Mouse (Mus musculus) yolk sac, embryonic 10.5 days (tissue): ENCODE measurements at regions not wholly inside any gene's neighbourhood (a gene's known extent, or its start where the extent isn't known, plus 50 kb on each side); places are given as distances from the start of the nearest gene placed in this dataset.
"Not testable (repeated sequence)": the region's sequence is repeated elsewhere in the genome, so short reads cannot be mapped to it uniquely, and the experiment has no call there.

Source experiments
- DNase-seq: peaks from one replicate; pipeline ENCODE4 v3.0.0-alpha.2; 2017; ENCODE audit warnings: low spot score

DNA sequence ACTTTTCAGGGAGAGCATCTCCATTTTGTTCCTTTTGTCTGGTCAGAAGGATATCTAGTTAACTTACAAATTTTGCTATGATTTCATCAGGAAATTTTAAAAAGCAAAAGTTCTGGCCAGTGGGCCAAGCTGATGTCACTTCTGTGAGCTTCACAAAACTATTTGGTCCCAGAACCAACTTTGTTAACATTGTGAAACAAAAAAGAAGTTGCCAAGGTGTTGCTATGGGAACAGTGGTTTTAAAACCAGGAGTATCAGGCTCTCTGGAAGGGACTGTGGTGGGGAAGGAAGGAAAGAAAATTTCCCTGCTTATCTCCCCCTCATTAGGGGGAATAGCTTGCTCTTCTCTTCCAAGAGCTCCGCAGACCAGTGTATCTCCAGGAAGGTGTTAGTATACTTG is 416.8 kb upstream of the Auts2 start:
- no peak for DNase-seq

DNA sequence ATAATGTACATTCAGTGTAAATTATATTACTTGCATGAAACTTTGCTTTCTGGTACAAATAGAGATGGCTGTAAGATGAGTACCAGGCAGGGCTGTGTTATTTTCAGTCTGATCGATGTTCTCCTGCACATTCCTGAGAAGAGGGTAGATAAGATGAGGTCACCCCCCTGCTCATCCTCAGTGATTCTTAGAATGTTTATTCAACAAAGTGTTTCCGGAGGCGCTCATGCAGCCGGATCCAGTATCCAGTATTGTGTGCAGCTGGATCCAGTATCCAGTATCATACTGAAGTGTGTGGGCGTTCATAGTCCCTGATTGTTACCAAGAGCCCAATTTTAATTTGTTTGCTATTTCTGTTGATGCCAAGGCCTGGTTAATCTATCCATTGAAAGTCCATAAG is 413.0 kb upstream of the Auts2 start:
- peak; percentile 20 for DNase-seq

GRCm38 (mm10) chr5:132955051-132955450 is 411.9 kb upstream of the Auts2 start:
- no peak for DNase-seq

GRCm38 (mm10) chr5:132933439-132933980 is 390.4 kb upstream of the Auts2 start:
- no peak for DNase-seq

DNA sequence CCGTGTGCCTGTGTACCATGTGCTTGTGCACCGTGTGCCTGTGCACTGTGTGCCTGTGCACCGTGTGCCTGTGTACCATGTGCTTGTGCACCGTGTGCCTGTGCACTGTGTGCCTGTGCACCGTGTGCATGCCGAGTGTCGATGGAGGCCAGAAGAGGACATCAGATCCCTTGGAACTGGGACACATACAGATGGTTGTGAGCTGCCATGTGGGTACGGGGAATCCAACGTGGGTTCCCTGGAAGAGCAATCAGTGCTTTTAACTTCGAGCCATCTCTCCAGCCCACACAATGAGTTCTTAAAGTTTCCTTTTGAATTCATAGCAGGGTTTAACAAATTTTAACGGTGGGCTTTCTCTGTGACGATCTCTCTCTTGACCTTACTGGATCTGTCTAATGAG is 386.8 kb upstream of the Auts2 start:
- not testable (repeated sequence) for DNase-seq

DNA sequence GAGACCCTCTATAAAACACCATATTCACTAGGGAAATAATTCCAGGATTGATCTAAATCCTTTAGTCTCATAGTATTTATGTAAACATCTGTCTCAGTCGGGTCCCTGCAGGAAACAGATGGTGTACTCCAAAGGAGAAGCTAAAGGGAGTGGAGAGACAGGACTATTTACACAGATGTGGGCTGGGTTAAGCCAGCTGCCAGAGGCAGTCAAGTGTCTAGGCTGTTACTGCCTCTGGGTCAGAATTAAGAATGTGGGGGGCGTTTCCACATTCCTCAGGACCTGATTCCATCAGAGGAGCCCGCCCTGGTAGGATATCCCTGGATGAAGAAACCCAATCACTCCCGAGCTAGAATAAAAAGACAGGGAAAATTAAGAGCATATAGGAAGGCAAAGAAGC is 380.2 kb upstream of the Auts2 start:
- DNase-seq: peak; percentile 31

DNA sequence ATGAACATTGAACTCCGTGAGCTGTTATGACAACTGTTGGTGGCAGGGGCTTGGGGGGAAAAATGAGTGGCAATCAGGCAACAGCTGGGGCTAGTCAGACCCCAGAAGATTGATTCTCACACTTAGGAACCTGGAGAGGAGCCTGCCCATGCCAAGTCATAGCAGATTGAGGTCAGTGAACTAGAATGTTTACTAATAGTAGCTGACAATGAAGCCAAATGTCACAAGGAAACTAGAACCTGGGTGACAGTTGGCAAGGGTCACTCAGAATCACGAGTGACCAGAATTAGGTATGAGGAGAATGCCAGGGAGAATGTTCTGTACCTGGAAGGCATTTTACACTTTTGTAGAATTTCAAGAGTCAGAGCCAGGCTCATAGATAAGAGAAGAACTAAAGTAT is 365.9 kb upstream of the Auts2 start:
- no peak for DNase-seq

GRCm38 (mm10) chr5:132908220-132908619 is 365.1 kb upstream of the Auts2 start:
- DNase-seq: no peak

DNA sequence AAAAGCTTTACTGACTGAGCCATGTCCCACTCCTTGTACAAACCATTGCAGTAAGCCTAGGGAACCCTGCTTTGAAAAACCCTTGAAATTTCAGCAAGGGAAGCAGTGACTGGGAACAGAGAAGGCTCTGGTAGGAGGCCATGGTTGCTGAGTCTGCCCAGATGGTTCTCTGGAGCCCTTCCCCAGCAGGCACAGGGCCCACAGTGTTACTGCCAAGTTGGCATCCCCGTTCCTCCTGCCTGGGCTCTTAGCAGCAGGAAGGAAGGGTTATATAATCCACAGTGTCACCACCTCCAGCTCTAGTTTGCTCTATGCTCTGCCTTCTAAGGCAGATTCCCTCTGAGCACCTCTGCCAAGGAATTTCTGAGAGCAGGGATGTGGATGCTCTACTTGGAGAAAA is 349.4 kb upstream of the Auts2 start:
- DNase-seq: no peak

- no peak for DNase-seq
Observed at GRCm38 (mm10) chr5:132884130-132884529, 341.0 kb upstream of the Auts2 start.

DNA sequence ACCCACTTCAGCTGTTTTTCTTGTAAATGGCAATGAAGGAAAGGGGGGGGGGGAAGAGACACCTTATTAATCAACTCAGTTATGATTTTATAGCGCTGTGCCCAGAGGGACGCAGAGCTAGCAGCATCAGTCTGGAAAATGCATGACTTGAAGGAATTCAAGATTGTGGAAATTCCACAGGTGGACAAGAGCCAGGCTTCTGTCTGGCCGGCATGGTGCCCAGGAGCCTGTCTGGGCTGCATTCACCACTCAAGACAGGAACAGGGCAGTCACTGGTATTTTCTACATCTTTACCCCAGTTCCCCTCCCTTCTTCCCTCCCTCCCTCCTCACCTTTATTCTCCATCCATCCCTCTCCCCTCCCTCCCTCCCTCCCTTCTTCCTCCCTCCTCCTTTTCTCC is 339.1 kb upstream of the Auts2 start:
- no peak for DNase-seq

DNA sequence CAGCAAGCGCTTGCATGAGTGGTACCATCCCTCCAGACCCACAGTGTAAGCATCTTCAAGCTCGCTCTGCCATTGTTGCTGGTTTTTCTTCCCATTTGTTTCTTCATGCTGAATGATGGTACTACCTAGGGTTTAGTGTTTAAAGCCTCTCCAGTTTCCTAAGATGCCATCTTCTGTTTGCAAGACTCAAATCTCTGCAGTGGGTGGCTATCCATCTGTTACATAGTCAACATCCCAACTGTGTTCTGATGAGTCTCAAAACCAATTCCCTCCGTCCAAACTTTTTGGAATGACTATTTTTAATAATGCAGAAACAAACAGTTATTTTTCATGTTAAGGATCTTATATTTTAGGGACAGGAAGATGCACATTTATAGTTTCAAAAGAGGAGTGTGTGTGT is 338.0 kb upstream of the Auts2 start:
- DNase-seq: no peak

DNA sequence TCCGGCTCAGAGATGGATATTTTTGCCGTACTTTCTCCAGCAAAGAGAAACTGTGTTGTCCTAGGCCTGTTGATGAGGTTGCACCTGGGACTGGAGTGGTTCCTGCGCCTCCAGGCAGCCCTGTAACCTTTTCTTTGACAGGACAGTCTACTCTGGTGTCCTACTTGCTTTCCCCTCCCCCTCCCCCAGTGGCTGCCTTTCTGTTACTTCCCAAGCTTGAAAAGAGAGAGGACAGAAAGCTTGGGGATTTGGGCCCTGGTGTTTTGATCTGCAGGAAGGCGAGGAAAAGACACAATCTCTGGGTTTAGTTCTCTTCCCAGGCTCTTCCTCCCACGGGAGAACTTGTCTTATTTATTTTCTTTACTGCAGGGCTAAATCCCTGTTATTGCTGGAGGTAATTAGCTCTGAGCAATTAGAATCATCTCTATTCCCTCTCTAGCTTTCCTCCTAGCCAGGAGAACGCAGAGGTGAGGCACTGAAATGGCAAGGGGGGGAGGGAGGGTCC is 333.2 kb upstream of the Auts2 start:
- DNase-seq: no peak

DNA sequence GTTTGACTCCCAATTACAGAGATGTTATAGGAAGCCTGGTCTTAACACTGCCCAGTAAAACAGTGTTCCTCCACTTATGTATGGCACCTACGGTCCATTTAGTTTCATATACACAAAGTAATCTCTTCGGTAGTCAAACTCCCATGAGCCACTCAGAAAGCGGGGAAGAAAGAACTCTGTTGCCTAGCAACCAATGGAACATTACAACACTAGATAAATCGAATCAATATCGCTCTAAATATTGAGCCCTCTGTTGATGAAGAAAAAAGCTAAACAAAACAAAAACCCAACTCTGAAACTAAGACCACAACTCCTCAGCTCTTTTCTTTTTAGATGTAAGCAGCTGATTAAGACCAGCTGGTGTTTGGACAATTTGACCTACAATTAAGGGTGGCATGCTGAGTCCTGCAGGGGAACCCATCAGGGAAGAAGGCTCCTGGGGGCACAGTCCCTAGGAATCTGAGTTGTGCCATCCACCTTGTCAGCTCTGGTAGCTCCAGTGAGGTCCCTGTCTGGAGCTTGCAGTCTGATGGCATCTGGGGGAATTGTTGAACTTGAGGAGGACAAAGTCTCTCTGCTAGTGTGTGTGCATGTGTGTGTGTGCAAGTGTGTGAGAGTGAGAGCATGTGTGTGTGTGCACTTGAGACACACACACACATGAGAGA is 315.8 kb upstream of the Auts2 start:
- no peak for DNase-seq

GRCm38 (mm10) chr5:132855619-132856510 is 312.7 kb upstream of the Auts2 start:
- DNase-seq: peak; percentile 18

DNA sequence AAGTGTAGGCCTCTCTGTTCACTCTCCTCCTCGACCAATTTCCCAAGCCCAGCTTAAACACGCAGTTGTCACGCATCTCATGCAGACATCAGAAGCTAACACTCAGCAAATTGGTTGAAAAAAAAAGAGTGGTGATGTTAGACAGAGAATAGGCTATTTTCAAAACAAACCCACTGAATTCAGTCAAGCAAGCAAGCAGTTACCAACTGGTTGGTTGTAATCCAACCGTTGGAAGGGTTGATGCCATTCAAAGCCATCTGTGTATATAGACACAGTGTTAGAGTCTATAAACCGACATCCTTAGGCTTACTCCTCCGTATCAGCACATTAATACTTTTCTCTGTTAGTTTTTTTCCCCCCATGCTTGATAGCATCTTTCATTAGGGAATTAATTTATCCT is 307.6 kb upstream of the Auts2 start:
- DNase-seq: no peak

DNA sequence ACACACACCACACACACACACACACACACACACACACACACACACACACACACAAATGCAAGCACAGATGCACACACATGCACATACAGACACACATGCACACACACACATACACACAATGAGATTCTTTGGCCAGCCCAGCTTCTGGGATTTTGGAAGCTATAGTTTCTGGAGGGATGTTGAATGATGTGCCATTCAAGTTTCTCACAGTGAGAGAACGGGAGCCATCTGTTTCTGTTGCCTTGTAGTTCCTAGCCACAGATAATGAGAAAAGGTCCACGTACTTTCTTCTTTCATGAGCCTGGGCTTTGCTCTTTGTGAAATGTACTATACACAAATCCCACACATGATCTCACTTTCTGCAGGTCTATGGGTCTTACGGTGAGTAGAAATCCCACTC is 304.9 kb upstream of the Auts2 start:
- no peak for DNase-seq

- DNase-seq: no peak
Observed at GRCm38 (mm10) chr5:132843284-132843683, 300.1 kb upstream of the Auts2 start.

DNA sequence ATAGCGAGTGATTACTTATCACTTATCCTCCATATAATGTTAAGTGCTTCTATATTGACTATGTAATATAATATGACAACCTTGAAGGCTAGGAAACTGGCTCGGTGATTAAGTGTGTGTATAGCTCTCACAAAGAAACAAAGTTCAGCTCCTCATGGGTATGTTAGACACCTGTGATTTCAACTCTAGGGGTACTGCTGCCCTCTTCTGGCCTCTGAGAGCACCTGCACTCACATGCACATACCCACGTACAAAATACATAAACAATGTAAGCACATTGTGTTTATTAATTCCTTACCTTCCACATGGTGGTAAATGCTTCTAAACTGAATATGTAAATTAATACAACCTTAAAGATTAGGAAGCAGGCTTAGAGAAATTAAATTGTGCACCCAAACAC is 298.6 kb upstream of the Auts2 start:
- DNase-seq: no peak

- DNase-seq: no peak
Observed at GRCm38 (mm10) chr5:132837420-132837819, 294.3 kb upstream of the Auts2 start.

GRCm38 (mm10) chr5:132828993-132829392 is 285.8 kb upstream of the Auts2 start:
- DNase-seq: no peak

GRCm38 (mm10) chr5:132827555-132828333 is 284.6 kb upstream of the Auts2 start:
- DNase-seq: no peak
